Mouse (Mus musculus) liver, adult 2 months (tissue): ENCODE data around the gene Vtcn1. TPM values are rescaled to one million over a fixed set of nuclear protein-coding genes. Genes with fewer than 3 reads are reported as not detected.

Experiments
- DNase-seq: peaks from one replicate; pipeline ENCODE4 v3.0.0-alpha.2; 2011; ENCODE audit warnings: low read depth, low spot score; ENCODE audit errors: extremely low read depth
- H3K27ac ChIP-seq: fragments of 200-500 bp; replicated peaks from 2 replicates; pipeline ENCODE4 v1.5.1; 2012; ENCODE audit warnings: low read depth, mild to moderate bottlenecking, control low read depth, inconsistent platforms, low read length; ENCODE audit not compliant: insufficient read depth
- H3K27me3 ChIP-seq: fragments of 200-500 bp; 2 replicates; pipeline ENCODE4 v1.6.1; 2012; ENCODE audit warnings: mild to moderate bottlenecking, moderate library complexity, low read length, inconsistent platforms; ENCODE audit not compliant: control insufficient read depth, insufficient read depth
- H3K36me3 ChIP-seq: fragments of 200-500 bp; 2 replicates; pipeline ENCODE4 v1.6.1; 2012; ENCODE audit warnings: low read length, inconsistent platforms; ENCODE audit not compliant: control insufficient read depth, insufficient read depth
- H3K4me1 ChIP-seq: fragments of 200-500 bp; 2 replicates; pipeline ENCODE4 v1.6.1; 2011; ENCODE audit warnings: low read length; ENCODE audit not compliant: control insufficient read depth, insufficient read depth
- H3K4me3 ChIP-seq: fragments of 200-500 bp; 2 replicates; pipeline ENCODE4 v1.5.1; 2011; ENCODE audit warnings: low read depth, mild to moderate bottlenecking, control low read depth, low read length, moderate library complexity; ENCODE audit not compliant: insufficient read depth
- H3K79me2 ChIP-seq: fragments of 200-500 bp; 2 replicates; pipeline ENCODE4 v1.6.1; 2012; ENCODE audit warnings: inconsistent platforms, mild to moderate bottlenecking, low read length, moderate library complexity; ENCODE audit not compliant: control insufficient read depth, insufficient read depth
- H3K9ac ChIP-seq: fragments of 200-500 bp; 2 replicates; pipeline ENCODE4 v1.6.1; 2012; ENCODE audit warnings: low read depth, mild to moderate bottlenecking, control low read depth, inconsistent platforms, low read length
- CTCF ChIP-seq: fragments of 200-500 bp; IDR thresholded peaks from 2 replicates; pipeline ENCODE4 v1.5.1; 2011; ENCODE audit warnings: low read depth, low read length, control low read depth
- POLR2A ChIP-seq: fragments of 200-500 bp; IDR thresholded peaks from 2 replicates; pipeline ENCODE4 v1.6.1; 2011; ENCODE audit warnings: low read length, control low read depth; ENCODE audit not compliant: insufficient read depth; ENCODE audit errors: extremely low read depth
- WGBS: fragments of 180-500 bp; shearing (Covaris S2); methylation state at CpG from one replicate; pipeline ENCODE4 v1.1.7; 2018; 5-methylcytosine and 5-hydroxymethylcytosine counted together
- polyA plus RNA-seq: library from polyadenylated mRNA; depleted of rRNA; stranded (reverse); fragments of >200 nt; gene quantifications from 2 replicates; pipeline ENCODE4 v1.2.3, GENCODE M21; 2012
- total RNA-seq: library from RNA; depleted of rRNA; stranded (reverse); fragments of >200 nt; gene quantifications from 2 replicates; pipeline ENCODE4 v1.2.3, GENCODE M21; 2014

The Vtcn1 gene
- total and polyA plus RNA-seq, 2 experiments: 0.55 to 0.61 TPM

DNA sequence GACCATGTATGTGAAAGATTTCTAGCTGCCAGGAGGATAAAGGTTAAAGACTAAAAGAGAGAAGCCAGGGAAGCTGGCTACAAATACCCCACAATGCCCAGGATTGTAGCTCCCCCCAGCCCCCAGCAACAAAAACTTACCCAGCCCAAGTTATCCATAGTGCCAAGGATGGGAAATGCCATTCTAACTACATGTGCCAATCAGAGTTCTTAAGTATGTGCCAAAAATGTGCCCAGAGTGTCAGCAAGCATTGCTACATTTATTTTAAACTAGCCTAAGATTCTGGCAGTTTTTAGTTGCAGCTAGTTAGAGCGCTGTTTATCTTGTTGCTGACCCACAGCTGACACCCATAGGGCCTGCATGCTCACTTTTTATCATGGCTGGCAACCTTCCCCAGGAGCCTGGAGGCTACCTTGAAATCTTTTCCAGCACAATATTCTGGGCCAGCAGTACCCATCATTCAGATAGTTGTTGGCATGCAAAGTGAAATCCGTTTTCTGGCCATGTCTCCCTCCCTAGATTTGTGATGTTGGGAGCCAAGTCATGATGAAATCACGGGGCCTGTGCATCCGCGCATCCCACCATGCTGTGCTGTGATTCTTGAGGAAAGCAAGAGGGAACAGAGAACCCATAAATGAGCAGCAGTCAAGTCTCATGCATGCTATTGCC lies 33.2 kb downstream of the Vtcn1 start:
- H3K9ac ChIP-seq: no peak overlapping the region
- TF ChIP-seq CTCF: no peak
- no peak for TF ChIP-seq POLR2A
- no peaks in the 10 kb centered on the region for H3K36me3 ChIP-seq
- no peaks in the 10 kb centered on the region for H3K4me1 ChIP-seq
- no peaks in the 10 kb centered on the region for H3K79me2 ChIP-seq
- no peaks in the 10 kb centered on the region for H3K27me3 ChIP-seq
- no peak for DNase-seq
- 89% methylated on average over 5 of the region's 5 CpGs for WGBS
- H3K4me3 ChIP-seq: no peak overlapping the region
- no peak overlapping the region for H3K27ac ChIP-seq

DNA sequence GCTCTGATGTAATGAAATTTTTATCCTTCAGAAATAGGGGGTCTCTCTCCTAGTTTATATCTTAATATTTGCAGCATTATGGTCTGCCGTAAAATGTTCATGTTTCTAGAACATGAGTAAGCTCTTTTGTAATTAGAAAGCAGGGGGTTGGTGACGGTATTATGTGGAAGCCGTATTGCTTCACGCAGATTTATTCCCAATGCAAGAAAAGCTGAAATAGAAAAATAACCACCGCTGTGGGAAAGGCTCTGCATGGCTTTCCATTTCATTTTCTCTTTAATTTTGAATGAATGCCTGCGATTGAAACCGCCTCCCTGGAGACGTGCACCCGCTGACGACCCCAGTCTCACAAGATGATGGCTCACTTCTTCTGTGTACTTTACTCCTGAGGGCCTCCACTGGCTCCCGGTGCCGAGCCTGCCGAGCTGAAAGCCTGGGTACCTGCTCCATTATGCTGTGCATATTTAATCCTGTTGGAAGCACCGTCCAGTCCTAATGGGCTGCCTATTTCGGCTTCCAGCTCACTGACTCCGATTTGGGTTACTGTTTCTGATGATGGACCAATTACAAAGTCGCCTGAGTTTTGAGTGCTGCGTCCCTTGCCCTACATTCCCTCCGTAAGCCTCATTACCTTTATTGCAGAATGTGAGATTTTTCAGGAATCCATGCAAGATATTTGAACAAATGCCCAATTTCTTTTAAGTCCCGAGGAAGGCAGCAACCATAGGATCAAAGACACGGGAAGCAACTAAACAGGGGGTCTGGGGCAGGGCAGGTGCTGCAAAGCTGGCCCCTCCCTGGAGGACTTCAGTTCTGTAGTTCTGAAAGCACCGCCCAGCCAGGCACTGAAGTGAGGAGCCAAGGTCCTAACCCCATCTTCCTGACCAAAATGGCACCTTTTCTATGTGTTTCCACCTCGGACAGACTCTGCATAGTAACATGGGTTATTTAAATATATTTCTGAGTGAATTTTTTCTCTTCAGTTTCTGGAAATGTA lies 36.3 kb downstream of the Vtcn1 start:
- H3K27ac ChIP-seq: no peak overlapping the region
- no peak for DNase-seq
- no peaks in the 10 kb centered on the region for H3K36me3 ChIP-seq
- no peaks in the 10 kb centered on the region for H3K79me2 ChIP-seq
- no peak overlapping the region for H3K4me3 ChIP-seq
- H3K4me1 ChIP-seq: no peaks in the 10 kb centered on the region
- no peak overlapping the region for H3K9ac ChIP-seq
- 84% methylated on average over 23 of the region's 23 CpGs for WGBS
- H3K27me3 ChIP-seq: no peaks in the 10 kb centered on the region
- TF ChIP-seq CTCF: no peak
- TF ChIP-seq POLR2A: no peak

DNA sequence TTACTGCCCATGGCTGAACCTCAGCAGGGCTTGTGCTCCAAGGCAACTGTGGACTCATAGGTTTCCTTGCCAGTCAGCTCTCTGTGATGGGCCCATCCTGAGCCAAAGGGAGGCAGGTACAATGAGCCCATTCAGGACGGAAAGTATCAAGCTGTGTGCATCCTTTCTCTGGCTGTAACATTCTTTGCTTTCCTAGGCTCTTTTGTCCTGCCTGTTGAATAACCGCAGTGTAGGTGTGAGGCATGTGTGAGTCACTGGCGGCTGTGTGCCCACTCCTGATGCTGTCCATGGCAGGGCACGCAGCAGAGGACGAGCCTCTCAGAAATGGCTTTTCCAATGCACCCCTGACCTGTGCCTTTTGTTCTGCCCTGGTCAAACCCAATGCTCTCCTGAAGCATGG lies 41.7 kb downstream of the Vtcn1 start:
- no peak for TF ChIP-seq POLR2A
- no peak for TF ChIP-seq CTCF
- no peak for DNase-seq
- no peak overlapping the region for H3K27ac ChIP-seq
- no peak overlapping the region for H3K9ac ChIP-seq
- no peak overlapping the region for H3K4me3 ChIP-seq
- no peaks in the 10 kb centered on the region for H3K4me1 ChIP-seq
- no peaks in the 10 kb centered on the region for H3K79me2 ChIP-seq
- WGBS: 74% methylated on average over 5 of the region's 5 CpGs
- no peaks in the 10 kb centered on the region for H3K27me3 ChIP-seq
- no peaks in the 10 kb centered on the region for H3K36me3 ChIP-seq

DNA sequence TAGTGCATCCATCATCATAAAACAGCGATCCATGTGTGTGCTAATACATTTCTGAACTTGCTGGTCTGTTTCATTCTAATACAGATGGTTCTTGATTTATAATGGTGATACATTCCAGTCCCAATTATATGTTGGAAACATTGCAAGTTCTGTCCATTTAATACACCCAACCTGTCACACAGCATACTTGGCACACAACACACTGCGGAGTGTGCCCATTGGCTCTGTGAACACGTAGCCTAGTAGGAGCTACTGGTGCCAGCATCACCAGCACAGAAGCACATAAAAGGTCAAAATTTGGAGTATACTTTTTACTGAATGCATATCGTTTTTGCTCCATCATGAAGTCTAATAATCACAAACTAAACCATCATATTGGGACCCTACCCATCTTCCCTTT lies 51.8 kb downstream of the Vtcn1 start:
- H3K4me3 ChIP-seq: no peak overlapping the region
- H3K4me1 ChIP-seq: no peaks in the 10 kb centered on the region
- no peaks in the 10 kb centered on the region for H3K27me3 ChIP-seq
- TF ChIP-seq CTCF: no peak
- no peak for TF ChIP-seq POLR2A
- H3K27ac ChIP-seq: no peak overlapping the region
- H3K79me2 ChIP-seq: no peaks in the 10 kb centered on the region
- no peak for DNase-seq
- H3K36me3 ChIP-seq: no peaks in the 10 kb centered on the region
- no peak overlapping the region for H3K9ac ChIP-seq
- WGBS: 87% methylated on average over 4 of the region's 4 CpGs

DNA sequence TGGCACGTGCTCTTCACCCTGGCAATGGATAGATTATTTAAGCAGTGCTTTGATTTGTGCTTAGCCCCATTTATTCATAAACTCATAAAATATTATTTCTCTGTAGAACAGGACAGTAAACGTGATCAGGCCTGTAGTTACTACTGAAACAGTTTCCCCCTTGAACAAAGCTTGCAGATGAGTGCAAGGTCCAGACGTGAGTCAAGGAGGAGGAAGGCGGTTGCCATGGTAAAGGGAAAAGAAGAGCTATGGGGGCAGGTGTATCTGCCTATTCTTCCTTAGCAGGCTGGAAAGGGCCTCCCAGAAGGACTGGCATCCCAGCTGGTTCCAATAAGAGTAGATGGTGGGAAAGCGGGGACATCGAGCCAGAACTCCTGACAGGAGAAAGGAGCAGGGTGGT lies 56.1 kb downstream of the Vtcn1 start:
- Histone ChIP-seq H3K9ac (no peak overlapping the region), H3K4me3 (no peak overlapping the region), H3K27ac (no peak overlapping the region), H3K36me3 (no peaks in the 10 kb centered on the region), H3K27me3 (no peaks in the 10 kb centered on the region), H3K4me1 (no peaks in the 10 kb centered on the region), H3K79me2 (no peaks in the 10 kb centered on the region)
- no peak for DNase-seq
- no peak for TF ChIP-seq POLR2A
- no peak for TF ChIP-seq CTCF
- 86% methylated on average over 6 of the region's 6 CpGs for WGBS
